Mouse (Mus musculus) hindbrain, embryonic 12.5 days (tissue): ENCODE measurements around the gene Gm8693. TPM values are rescaled to one million over a fixed set of nuclear protein-coding genes. Genes with fewer than 3 reads are reported as not detected.
"Not testable (repeated sequence)": the region's sequence is repeated elsewhere in the genome, so short reads cannot be mapped to it uniquely, and the experiment has no call there.

ENCODE experiments used
- ATAC-seq: fragments of 200-750 bp; cut with Nextera tagmentation; 2 replicates; pipeline ENCODE4 v1.8.0; 2017; ENCODE audit warnings: moderate TSS enrichment; ENCODE audit not compliant: low FRiP score
- H3K27ac ChIP-seq: fragments of 300-500 bp; sonication (generic); 2 replicates; pipeline ENCODE4 v1.5.1; 2016; ENCODE audit warnings: mild to moderate bottlenecking
- H3K27me3 ChIP-seq: fragments of 300-500 bp; sonication (generic); 2 replicates; pipeline ENCODE4 v1.6.1; 2016; ENCODE audit warnings: mild to moderate bottlenecking
- H3K36me3 ChIP-seq: fragments of 300-500 bp; sonication (generic); 2 replicates; pipeline ENCODE4 v1.6.1; 2016; ENCODE audit warnings: mild to moderate bottlenecking
- H3K4me1 ChIP-seq: fragments of 300-500 bp; sonication (generic); 2 replicates; pipeline ENCODE4 v1.6.1; 2016
- H3K4me2 ChIP-seq: fragments of 300-500 bp; sonication (generic); replicated peaks from 2 replicates; pipeline ENCODE4 v1.6.1; 2016; ENCODE audit warnings: mild to moderate bottlenecking
- H3K4me3 ChIP-seq: fragments of 300-500 bp; sonication (generic); 2 replicates; pipeline ENCODE4 v1.5.1; 2016; ENCODE audit warnings: mild to moderate bottlenecking
- H3K9ac ChIP-seq: fragments of 300-500 bp; sonication (generic); 2 replicates; pipeline ENCODE4 v1.6.1; 2016; ENCODE audit warnings: mild to moderate bottlenecking, moderate library complexity
- H3K9me3 ChIP-seq: fragments of 300-500 bp; sonication (generic); replicated peaks from 2 replicates; pipeline ENCODE4 v1.6.1; 2016; ENCODE audit warnings: mild to moderate bottlenecking
- WGBS: fragments of 180-500 bp; shearing (Covaris S2); methylation state at CpG from one replicate; pipeline ENCODE4 v1.1.7; 2016; 5-methylcytosine and 5-hydroxymethylcytosine counted together
- polyA plus RNA-seq: library from polyadenylated mRNA; unstranded; fragments of >200 nt; fragmentation: Nextera tagmentation; extraction: Ambion mirVana; gene quantifications from 2 replicates; pipeline ENCODE4 v1.2.1, GENCODE M21; 2016

Gm8693 gene
- not detected in 2 replicates for polyA plus RNA-seq

- H3K4me3 ChIP-seq, H3K27me3 ChIP-seq, H3K36me3 ChIP-seq, H3K4me1 ChIP-seq, H3K9me3 ChIP-seq, ATAC-seq, H3K27ac ChIP-seq, H3K4me2 ChIP-seq, H3K9ac ChIP-seq: not testable (repeated sequence)
- WGBS, result no CpG with 5 or more reads among the region's 2 CpGs
These were observed at the start of gene Gm8693 for GRCm38 (mm10) chr7:22692217-22692616. Gm8693 (minus strand) TSS chr7:22692317.

- not testable (repeated sequence) for H3K9me3 ChIP-seq, H3K27me3 ChIP-seq, H3K4me3 ChIP-seq, H3K36me3 ChIP-seq, H3K27ac ChIP-seq, ATAC-seq, H3K4me1 ChIP-seq, H3K4me2 ChIP-seq, H3K9ac ChIP-seq
- WGBS, result no CpG with 5 or more reads among the region's 1 CpGs
These were observed 27.5 kb upstream of the Gm8693 start, which contains the start of gene Gm4567 for GRCm38 (mm10) chr7:22719610-22720009. Gm4567 (minus strand) TSS chr7:22719710.

- H3K27me3 ChIP-seq, H3K4me1 ChIP-seq, H3K9me3 ChIP-seq, H3K4me3 ChIP-seq, H3K4me2 ChIP-seq, H3K9ac ChIP-seq, ATAC-seq, H3K27ac ChIP-seq, H3K36me3 ChIP-seq: not testable (repeated sequence)
- no CpG with 5 or more reads among the region's 3 CpGs for WGBS
These were observed 34.4 kb downstream of the Gm8693 start, which contains the start of gene Vmn1r155 for GRCm38 (mm10) chr7:22657718-22658117. Vmn1r155 (plus strand) TSS chr7:22658018.

Other genes with a start within 250 kb of the Gm8693 start
- gene Gm10665, start 228.2 kb downstream of the Gm8693 start, polyA plus RNA-seq, result not detected in 2 replicates
- gene Vmn1r151, start 192.6 kb downstream of the Gm8693 start, polyA plus RNA-seq, result not detected in 2 replicates
- not detected in 2 replicates for gene Vmn1r152, start 169.3 kb downstream of the Gm8693 start, polyA plus RNA-seq
- gene Gm8677, start 157.4 kb downstream of the Gm8693 start, polyA plus RNA-seq, result not detected in 2 replicates
- gene Gm4201, start 127.0 kb downstream of the Gm8693 start, polyA plus RNA-seq, result not detected in 2 replicates
- not detected in 2 replicates for gene Gm4565, start 104.2 kb downstream of the Gm8693 start, polyA plus RNA-seq
- gene Vmn1r155, start 34.3 kb downstream of the Gm8693 start, polyA plus RNA-seq, result not detected in 2 replicates
- gene Gm4567, start 27.4 kb upstream of the Gm8693 start, polyA plus RNA-seq, result not detected in 2 replicates
- gene Vmn1r157, start 69.4 kb upstream of the Gm8693 start, polyA plus RNA-seq, result not detected in 2 replicates
- gene Vmn1r158, start 98.5 kb upstream of the Gm8693 start, polyA plus RNA-seq, result not detected in 2 replicates
- not detected in 2 replicates for gene Vmn1r159, start 151.3 kb upstream of the Gm8693 start, polyA plus RNA-seq
- not detected in 2 replicates for gene Vmn1r160, start 178.9 kb upstream of the Gm8693 start, polyA plus RNA-seq